ENCODE assay signal across 16 mouse cellular contexts in genomic region chr9:62517112-62517957, GRCm38 (mm10). TPM values are rescaled to one million over a fixed set of nuclear protein-coding genes. Genes with fewer than 3 reads are reported as not detected.
DNase-seq lines count a peak whose midpoint lies in the region; ATAC-seq and TF ChIP-seq lines count a peak whose summit lies in the region.
"Had no signal": no experiment of that assay in that cellular context is flagged by ENCODE, and none has a peak within 500 bp of the region (broad histone marks: within the 10 kb centered on the region; RNA-seq: fewer than 3 reads in every experiment).

No protein-coding gene starts in this region.

- H3K4me2 ChIP-seq in kidney, embryonic 15.5 days = no peak overlapping the region
- H3K4me2 ChIP-seq in midbrain, embryonic 14.5 days (ENCODE audit: low read length) = no peak overlapping the region
- no peak overlapping the region for H3K4me2 ChIP-seq in midbrain, embryonic 11.5 days
- H3K4me2 ChIP-seq: forebrain, embryonic 13.5 days; lung, embryonic 14.5 days had no signal

- ATAC-seq in kidney, embryonic 15.5 days (replicated peaks; ENCODE audit: low FRiP score) = no peak
- ATAC-seq in midbrain, embryonic 14.5 days (ENCODE audit: low FRiP score, low TSS enrichment) = no peak
- ATAC-seq in midbrain, embryonic 11.5 days (ENCODE audit: low FRiP score) = no peak
- ATAC-seq: forebrain, embryonic 13.5 days; inflammation-experienced regulatory T-cells, adult 6 months had no signal

- no peak overlapping the region for H3K9ac ChIP-seq in kidney, embryonic 15.5 days
- H3K9ac ChIP-seq in midbrain, embryonic 14.5 days (replicated peaks; ENCODE audit: low read length) = no peak overlapping the region
- H3K9ac ChIP-seq in midbrain, embryonic 11.5 days (ENCODE audit: low read length) = no peak overlapping the region
- H3K9ac ChIP-seq: forebrain, embryonic 13.5 days; lung, embryonic 14.5 days had no signal

- H3K27ac ChIP-seq in kidney, adult 2 months (ENCODE audit: insufficient read depth, low read depth, low read length) = no peak overlapping the region
- H3K27ac ChIP-seq in kidney, embryonic 15.5 days = no peak overlapping the region
- peak overlapping the region; percentile 5; the same call in 1 of the 2 replicates for H3K27ac ChIP-seq in midbrain, embryonic 14.5 days (replicated peaks; ENCODE audit: low read depth, low read length)
- H3K27ac ChIP-seq in midbrain, embryonic 11.5 days (ENCODE audit: low read depth, low read length) = no peak overlapping the region
- H3K27ac ChIP-seq: forebrain, embryonic 13.5 days; macrophage had no signal

- no peak overlapping the region for H3K4me3 ChIP-seq in kidney, adult 2 months (ENCODE audit: insufficient read depth, low read depth, low read length)
- no peak overlapping the region for H3K4me3 ChIP-seq in kidney, embryonic 15.5 days (replicated peaks)
- H3K4me3 ChIP-seq in midbrain, embryonic 14.5 days (replicated peaks; ENCODE audit: low read depth, low read length) = no peak overlapping the region
- H3K4me3 ChIP-seq in midbrain, embryonic 11.5 days (ENCODE audit: low read depth, low read length) = no peak overlapping the region
- H3K4me3 ChIP-seq: forebrain, embryonic 13.5 days had no signal

- H3K4me1 ChIP-seq in kidney, adult 2 months (ENCODE audit: control insufficient read depth, insufficient read depth, low read length) = no peaks in the 10 kb centered on the region
- H3K4me1 ChIP-seq in kidney, embryonic 15.5 days = peaks cover 59% of the 10 kb centered on the region
- peaks cover 52% of the 10 kb centered on the region for H3K4me1 ChIP-seq in midbrain, embryonic 14.5 days (ENCODE audit: control insufficient read depth, insufficient read depth, low read length)
- peaks cover 35% of the 10 kb centered on the region for H3K4me1 ChIP-seq in midbrain, embryonic 11.5 days (ENCODE audit: control insufficient read depth, insufficient read depth, low read length)

- peak; percentile 67 for DNase-seq in cerebellum, adult 9-11 months
- no peak for DNase-seq in cerebellum, postnatal 4 days (ENCODE audit: low spot score in 2 of 2)
- peak; percentile 10 for DNase-seq in kidney, adult 2 months
- DNase-seq in midbrain, embryonic 14.5 days = no peak
- no peak for DNase-seq in midbrain, embryonic 11.5 days (ENCODE audit: low spot score, missing footprints)
- peak; percentile 62 for DNase-seq in right cerebral cortex, postnatal 14 days
- DNase-seq in gastrocnemius, adult 18-20 months (ENCODE audit: low spot score) = no peak
- DNase-seq: adrenal gland, postnatal 36 days; heart, postnatal 10 days; kidney, postnatal 10 days; liver; lung, embryonic 14.5 days had no signal

- no peaks in the 10 kb centered on the region for H3K27me3 ChIP-seq in kidney, adult 2 months (replicated peaks; ENCODE audit: control insufficient read depth, insufficient read depth, low read length)
- 0 out of 2 replicates have a peak, but pooled peaks cover under 1% of the 10 kb centered on the region for H3K27me3 ChIP-seq in kidney, embryonic 15.5 days
- H3K27me3 ChIP-seq in midbrain, embryonic 14.5 days (ENCODE audit: control insufficient read depth, insufficient read depth, low read length) = no peaks in the 10 kb centered on the region
- H3K27me3 ChIP-seq in midbrain, embryonic 11.5 days (ENCODE audit: control insufficient read depth, insufficient read depth, low read length) = no peaks in the 10 kb centered on the region
- H3K27me3 ChIP-seq: forebrain, embryonic 13.5 days had no signal

- 71% methylated on average over 6 of the region's 6 CpGs for WGBS in kidney, adult 2 months
- 68% methylated on average over 6 of the region's 6 CpGs for WGBS in kidney, embryonic 15.5 days
- 57% methylated on average over 6 of the region's 6 CpGs for WGBS in midbrain, embryonic 14.5 days
- 66% methylated on average over 6 of the region's 6 CpGs for WGBS in midbrain, embryonic 11.5 days

- H3K36me3 ChIP-seq in kidney, adult 2 months (ENCODE audit: control insufficient read depth, insufficient read depth, low read length) = no peaks in the 10 kb centered on the region
- no peaks in the 10 kb centered on the region for H3K36me3 ChIP-seq in kidney, embryonic 15.5 days
- no peaks in the 10 kb centered on the region for H3K36me3 ChIP-seq in midbrain, embryonic 14.5 days (ENCODE audit: control insufficient read depth, insufficient read depth, low read length)
- no peaks in the 10 kb centered on the region for H3K36me3 ChIP-seq in midbrain, embryonic 11.5 days (ENCODE audit: control insufficient read depth, insufficient read depth, low read length)

- no peak for TF ChIP-seq POLR2A in kidney, adult 2 months (IDR thresholded peaks at IDR 0.05; ENCODE audit: low read depth, low read length)

- no peak for TF ChIP-seq CTCF in kidney, adult 2 months (conservative IDR thresholded peaks at IDR 0.05; ENCODE audit: insufficient read depth, insufficient read length, low read depth, low read length)

- no peaks in the 10 kb centered on the region for H3K9me3 ChIP-seq in kidney, embryonic 15.5 days (replicated peaks)
- no peaks in the 10 kb centered on the region for H3K9me3 ChIP-seq in midbrain, embryonic 14.5 days (ENCODE audit: control insufficient read depth, low read length)
- no peaks in the 10 kb centered on the region for H3K9me3 ChIP-seq in midbrain, embryonic 11.5 days (ENCODE audit: control insufficient read depth, low read length)
- H3K9me3 ChIP-seq: forebrain, embryonic 13.5 days had no signal

RNA-seq across cellular contexts. Expression of gene Coro2b, which starts 19.5 kb away (rescaled TPM):
- polyA plus RNA-seq in kidney, adult 2 months (2012; rRNA removed) = 9.8 and 11.0 TPM in 2 replicates
- polyA plus RNA-seq in kidney, embryonic 15.5 days (2015; fragmentation: Nextera tagmentation; extraction: Ambion mirVana) = 16.8 and 19.1 TPM in 2 replicates
- 33.2 and 34.5 TPM in 2 replicates for polyA plus RNA-seq in midbrain, embryonic 14.5 days (2014; fragmentation: Nextera tagmentation; extraction: Ambion mirVana)
- 15.3 and 15.7 TPM in 2 replicates for polyA plus RNA-seq in midbrain, embryonic 11.5 days (2014; fragmentation: Nextera tagmentation; extraction: Ambion mirVana)
- 1 to 10 TPM; 5.7 to 6.1 TPM for total RNA-seq in gastrocnemius, adult 18-20 months (2021)

Comparison
In these comparisons a context has a peak if more than half of its experiments do, and no peak if none do; other contexts are left out.
1. DNase-seq: peak in cerebellum, adult 9-11 months (single experiment), kidney, adult 2 months (single experiment) and right cerebral cortex, postnatal 14 days (single experiment); none in cerebellum, postnatal 4 days (0 of 2), midbrain, embryonic 14.5 days (single experiment), midbrain, embryonic 11.5 days (single experiment) and gastrocnemius, adult 18-20 months (single experiment).